Mouse (Mus musculus) hindbrain, embryonic 13.5 days (tissue): ENCODE measurements around the gene Wdr89. TPM values are rescaled to one million over a fixed set of nuclear protein-coding genes. Genes with fewer than 3 reads are reported as not detected.
"Not testable (repeated sequence)": the region's sequence is repeated elsewhere in the genome, so short reads cannot be mapped to it uniquely, and the experiment has no call there.

Experiments used
- ATAC-seq: fragments of 200-750 bp; cut with Nextera tagmentation; 2 replicates; pipeline ENCODE4 v1.8.0; 2017; ENCODE audit warnings: moderate TSS enrichment; ENCODE audit not compliant: low FRiP score
- H3K27ac ChIP-seq: fragments of 300-500 bp; sonication (generic); 2 replicates; pipeline ENCODE4 v1.5.1; 2015; ENCODE audit warnings: inconsistent platforms, mild to moderate bottlenecking, moderate library complexity
- H3K27me3 ChIP-seq: fragments of 300-500 bp; sonication (generic); 2 replicates; pipeline ENCODE4 v1.6.1; 2015; ENCODE audit warnings: mild to moderate bottlenecking, inconsistent platforms
- H3K36me3 ChIP-seq: fragments of 300-500 bp; sonication (generic); 2 replicates; pipeline ENCODE4 v1.6.1; 2015; ENCODE audit warnings: mild to moderate bottlenecking, inconsistent platforms
- H3K4me1 ChIP-seq: fragments of 300-500 bp; sonication (generic); replicated peaks from 2 replicates; pipeline ENCODE4 v1.6.1; 2015; ENCODE audit warnings: inconsistent platforms
- H3K4me2 ChIP-seq: fragments of 300-500 bp; sonication (generic); 2 replicates; pipeline ENCODE4 v1.6.1; 2015; ENCODE audit warnings: inconsistent platforms, mild to moderate bottlenecking, moderate library complexity
- H3K4me3 ChIP-seq: fragments of 300-500 bp; sonication (generic); 2 replicates; pipeline ENCODE4 v1.5.1; 2015; ENCODE audit warnings: mild to moderate bottlenecking, inconsistent platforms
- H3K9ac ChIP-seq: fragments of 300-500 bp; sonication (generic); 2 replicates; pipeline ENCODE4 v1.6.1; 2015; ENCODE audit warnings: mild to moderate bottlenecking, inconsistent platforms
- H3K9me3 ChIP-seq: fragments of 300-500 bp; sonication (generic); 2 replicates; pipeline ENCODE4 v1.6.1; 2016; ENCODE audit warnings: inconsistent platforms
- WGBS: fragments of 180-500 bp; shearing (Covaris S2); methylation state at CpG from one replicate; pipeline ENCODE4 v1.1.7; 2015; 5-methylcytosine and 5-hydroxymethylcytosine counted together
- polyA plus RNA-seq: library from polyadenylated mRNA; unstranded; fragments of >200 nt; fragmentation: Nextera tagmentation; extraction: Ambion mirVana; gene quantifications from 2 replicates; pipeline ENCODE4 v1.2.1, GENCODE M21; 2015

Gene Wdr89
- 5.4 and 6.2 TPM in 2 replicates for polyA plus RNA-seq

DNA sequence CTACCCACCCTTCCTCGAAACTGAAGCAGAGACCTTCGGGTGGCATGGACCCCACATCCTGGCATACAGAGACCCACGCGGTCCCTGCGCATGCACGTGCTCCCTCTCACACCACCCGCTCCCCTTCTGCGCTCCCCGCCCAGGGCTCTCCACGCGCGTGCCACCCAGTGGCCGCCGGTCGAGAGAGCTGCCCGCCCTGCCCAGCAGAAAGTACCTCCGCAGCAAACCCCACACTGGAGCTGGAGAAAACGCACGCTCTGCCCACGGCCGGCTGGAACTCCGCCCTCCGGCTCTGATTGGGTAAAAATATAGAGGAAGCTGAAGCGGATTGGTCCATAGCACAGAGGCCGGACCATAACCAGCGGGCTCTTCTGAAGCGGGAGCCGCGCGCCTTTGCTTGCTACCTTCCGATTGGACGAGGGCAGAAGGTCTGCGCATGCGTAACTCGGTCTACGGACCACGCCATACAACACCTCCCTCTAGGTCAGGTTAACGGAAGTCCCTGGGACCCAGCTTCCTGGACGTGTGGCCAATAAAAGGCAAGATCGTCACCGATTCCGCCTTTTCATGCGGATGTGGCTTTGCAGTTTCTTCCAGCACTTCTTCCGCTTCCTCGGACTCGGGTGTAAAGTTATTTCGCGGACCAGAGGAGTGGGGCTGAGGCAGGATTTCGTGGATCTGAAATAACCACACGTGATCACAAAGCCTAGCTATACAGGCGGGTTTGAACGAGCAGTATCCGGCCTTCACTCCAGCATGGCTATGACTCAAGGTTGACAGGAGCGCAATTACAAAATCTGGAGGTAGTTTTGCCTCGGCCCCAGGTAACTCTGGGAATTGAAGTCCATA lies at the start of gene Wdr89:
Wdr89 (minus strand) TSS at position 280 of the 849 bp plus-strand sequence.
- H3K4me3 ChIP-seq = peak within 1 kb of the TSS; percentile 63
- H3K4me2 ChIP-seq = peak within 1 kb of the TSS; percentile 88
- H3K9me3 ChIP-seq = no peaks in the 10 kb centered on the region
- H3K4me1 ChIP-seq = peaks cover 20% of the 10 kb centered on the region
- no peaks in the 10 kb centered on the region for H3K27me3 ChIP-seq
- peak within 1 kb of the TSS; percentile 81 for H3K9ac ChIP-seq
- ATAC-seq = peak; percentile 100
- under 1% methylated on average over 55 of the region's 55 CpGs for WGBS
- peak within 1 kb of the TSS; percentile 84 for H3K27ac ChIP-seq
- no peaks in the 10 kb centered on the region for H3K36me3 ChIP-seq

- Histone ChIP-seq H3K9ac (no peak overlapping the region), H3K27ac (no peak overlapping the region), H3K4me1 (no peaks in the 10 kb centered on the region), H3K9me3 (no peaks in the 10 kb centered on the region), H3K27me3 (no peaks in the 10 kb centered on the region), H3K4me2 (no peak overlapping the region), H3K36me3 (peaks cover 5% of the 10 kb centered on the region; the same call in 1 of the 2 replicates), H3K4me3 (no peak overlapping the region)
- ATAC-seq = no peak
- WGBS = 90% methylated on average over 9 of the region's 9 CpGs
These were observed 44.3 kb upstream of the Wdr89 start for GRCm38 (mm10) chr12:75713596-75713995.

DNA sequence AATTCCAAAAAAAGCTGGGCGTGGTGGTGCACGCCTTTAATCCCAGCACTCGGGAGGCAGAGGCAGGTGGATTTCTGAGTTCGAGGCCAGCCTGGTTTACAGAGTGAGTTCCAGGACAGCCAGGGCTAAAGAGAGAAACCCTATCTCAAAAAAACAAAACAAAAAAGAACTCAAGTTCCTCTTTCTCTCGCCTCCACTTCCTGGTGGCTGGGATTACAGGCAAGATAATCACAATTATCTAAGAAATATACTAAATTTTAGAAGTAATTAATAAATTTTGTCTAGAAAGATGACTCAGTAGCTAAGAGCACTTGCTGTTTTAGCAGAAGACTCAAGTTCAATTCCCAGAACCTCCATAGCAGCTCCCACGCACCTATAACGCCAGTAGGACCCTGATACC lies 43.6 kb upstream of the Wdr89 start:
- not testable (repeated sequence) for H3K27me3 ChIP-seq, H3K27ac ChIP-seq, H3K9ac ChIP-seq, H3K4me3 ChIP-seq, H3K4me2 ChIP-seq, H3K36me3 ChIP-seq, ATAC-seq, H3K4me1 ChIP-seq, H3K9me3 ChIP-seq
- 91% methylated on average over 7 of the region's 7 CpGs for WGBS

DNA sequence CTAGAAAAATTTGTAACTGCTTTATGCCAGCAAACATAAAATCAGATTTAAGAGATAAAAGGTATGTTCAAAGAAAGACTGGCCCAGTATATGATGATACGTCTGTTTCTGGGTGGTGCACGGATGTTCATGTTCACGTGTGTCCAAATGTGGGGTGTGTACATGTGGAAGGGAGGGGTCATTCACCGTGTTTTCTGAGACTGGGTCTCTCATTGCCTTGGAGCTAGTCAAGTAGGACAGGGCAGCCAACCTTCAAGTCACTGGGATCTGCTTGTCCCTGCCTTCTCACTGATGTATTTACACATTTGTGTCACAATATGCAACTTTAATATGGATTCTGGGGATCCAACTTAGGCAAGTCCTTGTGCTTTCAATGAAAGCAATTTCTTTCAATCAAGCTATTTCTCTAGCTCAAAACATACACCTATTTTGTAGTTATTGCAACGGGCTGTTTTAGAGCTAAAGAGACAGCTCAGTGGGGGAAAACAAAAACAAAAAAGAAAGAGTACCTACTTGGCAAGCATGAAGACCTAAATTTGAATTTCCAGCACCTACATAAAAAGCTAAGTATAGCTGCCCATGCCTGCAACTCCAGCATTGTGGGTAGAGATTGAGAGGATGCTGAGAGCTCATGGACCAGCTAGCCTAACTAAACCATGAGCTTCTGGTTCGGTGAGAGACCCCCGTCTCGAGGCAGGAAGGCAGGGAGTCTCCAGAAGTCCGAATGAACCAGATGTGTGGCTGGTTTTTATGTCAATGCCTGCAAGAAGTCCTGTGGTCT lies 41.4 kb upstream of the Wdr89 start:
- Histone ChIP-seq H3K27ac (no peak overlapping the region), H3K4me3 (no peak overlapping the region), H3K4me1 (no peaks in the 10 kb centered on the region), H3K9me3 (no peaks in the 10 kb centered on the region), H3K9ac (no peak overlapping the region), H3K4me2 (no peak overlapping the region), H3K36me3 (no peaks in the 10 kb centered on the region; the same call in 1 of the 2 replicates), H3K27me3 (no peaks in the 10 kb centered on the region)
- no peak for ATAC-seq
- 90% methylated on average over 9 of the region's 9 CpGs for WGBS

DNA sequence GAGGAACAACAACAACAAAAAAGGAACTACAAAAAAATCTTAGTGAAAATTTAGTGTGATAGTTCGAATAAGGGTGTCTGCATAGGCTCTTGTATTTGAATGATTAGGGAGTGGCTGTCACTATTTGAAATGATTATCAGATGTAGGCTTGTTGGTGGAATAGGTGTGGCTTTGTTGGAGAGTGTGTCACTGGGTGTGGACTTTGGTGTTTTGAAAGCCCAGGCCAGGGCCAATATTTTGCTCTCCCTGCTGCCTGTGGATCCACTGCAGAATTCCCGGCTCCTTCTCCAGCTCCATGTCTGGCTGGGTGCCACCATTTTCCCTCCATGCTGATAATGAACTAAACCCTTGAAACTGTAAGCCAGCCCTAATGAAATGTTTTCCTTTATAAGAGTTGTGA lies 40.2 kb upstream of the Wdr89 start:
- Histone ChIP-seq H3K4me3 (no peak overlapping the region), H3K27ac (no peak overlapping the region), H3K9me3 (no peaks in the 10 kb centered on the region), H3K4me1 (no peaks in the 10 kb centered on the region), H3K27me3 (no peaks in the 10 kb centered on the region), H3K9ac (no peak overlapping the region), H3K36me3 (no peaks in the 10 kb centered on the region; the same call in 1 of the 2 replicates), H3K4me2 (no peak overlapping the region)
- 89% methylated on average over 2 of the region's 2 CpGs for WGBS
- ATAC-seq = no peak

DNA sequence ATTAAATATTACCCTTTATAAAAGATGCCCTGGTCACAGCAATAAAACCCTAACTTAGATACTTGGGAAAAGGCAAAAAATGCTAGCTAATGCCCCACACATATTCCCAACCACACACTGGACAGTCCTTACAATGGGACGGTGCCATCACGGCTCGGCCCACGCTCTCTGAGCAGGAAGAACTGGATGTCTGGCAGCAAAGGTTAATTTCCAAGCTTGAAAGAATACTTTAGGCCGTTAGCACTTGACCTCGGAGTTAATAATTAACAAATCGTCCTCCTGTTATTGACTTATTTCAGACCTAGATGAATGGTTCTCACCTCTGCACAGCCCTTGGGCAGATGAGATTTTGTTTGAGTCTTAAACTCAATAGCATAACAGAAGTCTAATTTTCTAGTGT lies 37.3 kb upstream of the Wdr89 start:
- H3K9me3 ChIP-seq = no peaks in the 10 kb centered on the region
- no peak for ATAC-seq
- H3K4me3 ChIP-seq = no peak overlapping the region
- H3K27me3 ChIP-seq = no peaks in the 10 kb centered on the region
- peaks cover 1% of the 10 kb centered on the region; the same call in 1 of the 2 replicates for H3K4me1 ChIP-seq
- no peak overlapping the region for H3K9ac ChIP-seq
- H3K27ac ChIP-seq = no peak overlapping the region
- H3K4me2 ChIP-seq = no peak overlapping the region
- no peaks in the 10 kb centered on the region for H3K36me3 ChIP-seq
- WGBS = 80% methylated on average over 7 of the region's 7 CpGs

DNA sequence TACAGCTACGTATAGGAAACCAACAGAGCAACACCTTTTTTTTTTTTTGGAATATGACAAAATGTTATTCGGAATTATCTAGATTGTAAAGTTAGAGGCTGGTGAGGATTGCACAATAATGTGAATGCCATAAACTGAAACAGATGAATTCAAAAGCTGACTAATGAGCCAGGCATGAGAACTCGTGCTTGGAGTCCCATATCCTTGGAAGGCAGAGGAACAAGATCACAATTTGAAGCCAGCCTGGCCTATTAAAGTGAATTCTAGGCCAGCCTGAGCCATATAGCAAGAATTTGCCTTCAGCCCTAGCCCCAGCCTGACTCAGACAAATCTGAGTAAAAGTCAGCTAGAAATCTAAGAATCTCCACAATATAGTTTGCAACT lies 33.4 kb upstream of the Wdr89 start:
- peaks cover 7% of the 10 kb centered on the region; the same call in 1 of the 2 replicates for H3K4me1 ChIP-seq
- no peak for ATAC-seq
- H3K4me2 ChIP-seq = no peak overlapping the region
- H3K27ac ChIP-seq = no peak overlapping the region
- no peaks in the 10 kb centered on the region for H3K27me3 ChIP-seq
- 93% methylated on average over 3 of the region's 3 CpGs for WGBS
- H3K9me3 ChIP-seq = no peaks in the 10 kb centered on the region
- no peak overlapping the region for H3K9ac ChIP-seq
- no peak overlapping the region for H3K4me3 ChIP-seq
- no peaks in the 10 kb centered on the region for H3K36me3 ChIP-seq

DNA sequence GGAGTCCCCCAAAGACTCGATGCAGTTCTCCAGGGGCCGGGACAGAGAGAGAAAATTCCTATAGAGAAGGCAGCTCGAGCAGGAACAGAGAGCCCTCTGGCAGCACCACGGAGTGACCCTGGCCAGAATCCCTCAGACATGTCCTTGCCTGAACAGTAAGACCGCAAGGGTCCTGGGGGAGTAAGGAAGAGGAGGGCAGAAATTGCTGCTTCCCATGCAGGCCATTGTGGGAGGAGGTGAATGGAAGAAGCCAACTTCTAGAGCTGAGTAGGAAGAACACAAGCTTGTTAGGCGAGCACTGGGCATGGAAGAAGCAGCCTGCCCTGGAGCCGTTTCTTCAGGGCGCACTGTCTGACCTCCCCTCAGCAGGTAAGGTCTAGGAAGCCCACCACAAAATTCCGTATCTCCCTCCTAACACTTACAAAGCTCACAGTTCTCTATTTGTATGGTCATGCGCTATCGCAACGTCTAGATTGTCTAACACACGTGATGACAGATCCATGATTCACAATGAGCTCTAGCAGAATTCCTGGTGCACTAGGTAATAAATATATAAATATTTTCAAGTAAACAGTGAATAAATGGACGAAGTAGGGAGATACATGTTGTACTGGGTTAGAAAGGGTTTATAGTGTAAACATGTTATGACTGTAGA lies 32.9 kb upstream of the Wdr89 start:
- H3K27me3 ChIP-seq = no peaks in the 10 kb centered on the region
- no peak overlapping the region for H3K4me3 ChIP-seq
- H3K9me3 ChIP-seq = no peaks in the 10 kb centered on the region
- H3K27ac ChIP-seq = no peak overlapping the region
- no peak for ATAC-seq
- H3K4me1 ChIP-seq = peaks cover 7% of the 10 kb centered on the region; the same call in 1 of the 2 replicates
- no peak overlapping the region for H3K9ac ChIP-seq
- H3K36me3 ChIP-seq = no peaks in the 10 kb centered on the region
- WGBS = 78% methylated on average over 14 of the region's 14 CpGs
- H3K4me2 ChIP-seq = peak overlapping the region; percentile 23

GRCm38 (mm10) chr12:75701173-75702083 lies 32.1 kb upstream of the Wdr89 start:
- no peak overlapping the region for H3K9ac ChIP-seq
- no peak for ATAC-seq

GRCm38 (mm10) chr12:75698692-75699091 lies 29.4 kb upstream of the Wdr89 start:
- no peaks in the 10 kb centered on the region for H3K36me3 ChIP-seq
- H3K9me3 ChIP-seq = no peaks in the 10 kb centered on the region
- no peak overlapping the region for H3K9ac ChIP-seq
- WGBS = 92% methylated on average over 3 of the region's 3 CpGs
- no peak overlapping the region for H3K4me3 ChIP-seq
- H3K27me3 ChIP-seq = no peaks in the 10 kb centered on the region
- ATAC-seq = no peak
- peaks cover 7% of the 10 kb centered on the region; the same call in 1 of the 2 replicates for H3K4me1 ChIP-seq
- no peak overlapping the region for H3K27ac ChIP-seq
- no peak overlapping the region for H3K4me2 ChIP-seq

More at GRCm38 (mm10) chr12:75701173-75702083, 32.1 kb upstream of the Wdr89 start:
- H3K4me2 ChIP-seq = peak overlapping the region; percentile 23
- H3K27ac ChIP-seq = no peak overlapping the region
- no peaks in the 10 kb centered on the region for H3K27me3 ChIP-seq
- H3K4me1 ChIP-seq = peaks cover 7% of the 10 kb centered on the region; the same call in 1 of the 2 replicates
- H3K9me3 ChIP-seq = no peaks in the 10 kb centered on the region
- 45% methylated on average over 21 of the region's 21 CpGs for WGBS
- H3K36me3 ChIP-seq = no peaks in the 10 kb centered on the region
- no peak overlapping the region for H3K4me3 ChIP-seq

DNA sequence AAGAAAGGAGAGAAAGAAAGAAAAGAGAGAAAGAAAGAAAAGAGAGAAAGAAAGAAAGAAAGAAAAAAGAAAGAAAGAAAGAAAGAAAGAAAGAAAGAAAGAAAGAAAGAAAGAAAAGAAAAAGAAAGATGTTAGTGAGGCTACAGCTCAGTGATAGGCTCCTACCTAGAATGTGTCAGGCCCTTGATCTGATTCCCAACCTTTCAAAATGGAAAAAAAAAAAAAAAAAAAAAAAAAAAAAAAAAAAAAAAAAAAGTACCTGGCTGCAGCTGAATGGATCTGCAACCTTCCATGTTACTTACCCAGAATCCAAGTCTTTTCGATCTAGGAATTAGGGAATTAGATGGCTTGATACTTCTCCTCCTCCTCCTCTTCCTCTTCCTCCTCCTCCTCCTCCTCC lies 26.5 kb upstream of the Wdr89 start:
- not testable (repeated sequence) for ATAC-seq, H3K4me2 ChIP-seq, H3K4me3 ChIP-seq, H3K36me3 ChIP-seq, H3K27me3 ChIP-seq, H3K27ac ChIP-seq, H3K9ac ChIP-seq, H3K9me3 ChIP-seq, H3K4me1 ChIP-seq
- 87% methylated on average over 1 of the region's 1 CpGs for WGBS
